Mouse (Mus musculus) stomach, embryonic 14.5 days (tissue): ENCODE measurements at regions not wholly inside any gene's neighbourhood (a gene's known extent, or its start where the extent isn't known, plus 50 kb on each side); places are given as distances from the start of the nearest gene placed in this dataset.

Source experiments
- ATAC-seq: fragments of 200-750 bp; cut with Nextera tagmentation; 2 replicates; pipeline ENCODE4 v1.8.0; 2017; ENCODE audit warnings: low read depth, moderate TSS enrichment; ENCODE audit not compliant: insufficient number of reproducible peaks, insufficient read depth, low FRiP score
- H3K27ac ChIP-seq: fragments of 300-500 bp; sonication (generic); 2 replicates; pipeline ENCODE4 v1.5.1; 2014; ENCODE audit warnings: mild to moderate bottlenecking, low read length, moderate library complexity, mixed read lengths
- H3K27me3 ChIP-seq: fragments of 300-500 bp; sonication (generic); 2 replicates; pipeline ENCODE4 v1.6.1; 2014; ENCODE audit warnings: low read length, control low read depth, mixed read lengths; ENCODE audit not compliant: control insufficient read depth, insufficient read depth
- H3K36me3 ChIP-seq: fragments of 300-500 bp; sonication (generic); 2 replicates; pipeline ENCODE4 v1.6.1; 2014; ENCODE audit warnings: mild to moderate bottlenecking, control low read depth, low read length, moderate library complexity, mixed read lengths; ENCODE audit not compliant: control insufficient read depth, insufficient read depth
- H3K4me1 ChIP-seq: fragments of 300-500 bp; sonication (generic); 2 replicates; pipeline ENCODE4 v1.6.1; 2014; ENCODE audit warnings: low read length, control low read depth, mixed read lengths; ENCODE audit not compliant: control insufficient read depth, insufficient read depth
- H3K4me2 ChIP-seq: fragments of 300-500 bp; sonication (generic); replicated peaks from 2 replicates; pipeline ENCODE4 v1.6.1; 2014; ENCODE audit warnings: low read depth, low read length, control low read depth
- H3K4me3 ChIP-seq: fragments of 300-500 bp; sonication (generic); 2 replicates; pipeline ENCODE4 v1.5.1; 2014; ENCODE audit warnings: low read depth, low read length, control low read depth
- H3K9ac ChIP-seq: fragments of 300-500 bp; sonication (generic); replicated peaks from 2 replicates; pipeline ENCODE4 v1.6.1; 2014; ENCODE audit warnings: low read depth, mild to moderate bottlenecking, control low read depth, low read length, moderate library complexity, mixed read lengths
- H3K9me3 ChIP-seq: fragments of 300-500 bp; sonication (generic); 2 replicates; pipeline ENCODE4 v1.6.1; 2016; ENCODE audit warnings: low read depth, low read length, control low read depth; ENCODE audit not compliant: control insufficient read depth
- WGBS: fragments of 180-500 bp; shearing (Covaris S2); extraction: QIAGEN DNeasy Blood & Tissue Kit; methylation state at CpG from one replicate; pipeline ENCODE4 v1.1.7; 2014; 5-methylcytosine and 5-hydroxymethylcytosine counted together

GRCm38 (mm10) chr7:83012145-83012544 lies 145.0 kb downstream of the Mex3b start:
- ATAC-seq = no peak
- 67% methylated on average over 2 of the region's 2 CpGs for WGBS

GRCm38 (mm10) chr7:83014725-83015690 lies 147.9 kb downstream of the Mex3b start:
- no peak for ATAC-seq
- H3K4me1 ChIP-seq = no peaks in the 10 kb centered on the region
- H3K36me3 ChIP-seq = no peaks in the 10 kb centered on the region
- no peak overlapping the region for H3K4me3 ChIP-seq
- H3K9me3 ChIP-seq = no peaks in the 10 kb centered on the region
- no peak overlapping the region for H3K9ac ChIP-seq
- 66% methylated on average over 7 of the region's 7 CpGs for WGBS
- H3K4me2 ChIP-seq = no peak overlapping the region
- no peaks in the 10 kb centered on the region for H3K27me3 ChIP-seq
- no peak overlapping the region for H3K27ac ChIP-seq

More at GRCm38 (mm10) chr7:83012145-83012544, 145.0 kb downstream of the Mex3b start:
- Histone ChIP-seq H3K36me3 (no peaks in the 10 kb centered on the region), H3K27me3 (no peaks in the 10 kb centered on the region), H3K4me1 (no peaks in the 10 kb centered on the region), H3K4me3 (no peak overlapping the region), H3K27ac (no peak overlapping the region), H3K9me3 (no peaks in the 10 kb centered on the region), H3K9ac (no peak overlapping the region), H3K4me2 (no peak overlapping the region)

- WGBS = 57% methylated on average over 4 of the region's 4 CpGs
- ATAC-seq = no peak
- Histone ChIP-seq H3K36me3 (no peaks in the 10 kb centered on the region), H3K9me3 (no peaks in the 10 kb centered on the region), H3K4me1 (no peaks in the 10 kb centered on the region), H3K9ac (no peak overlapping the region), H3K4me3 (no peak overlapping the region), H3K27me3 (no peaks in the 10 kb centered on the region), H3K27ac (no peak overlapping the region), H3K4me2 (no peak overlapping the region)
Measured at GRCm38 (mm10) chr7:83015756-83016155, 148.6 kb downstream of the Mex3b start.

GRCm38 (mm10) chr7:83016566-83016965 lies 149.4 kb downstream of the Mex3b start:
- no peak for ATAC-seq
- whole genome bisulfite sequencing = 74% methylated on average over 4 of the region's 4 CpGs
- Histone ChIP-seq H3K27ac (no peak overlapping the region), H3K4me3 (no peak overlapping the region), H3K27me3 (no peaks in the 10 kb centered on the region), H3K9me3 (no peaks in the 10 kb centered on the region), H3K9ac (no peak overlapping the region), H3K4me2 (no peak overlapping the region), H3K4me1 (no peaks in the 10 kb centered on the region), H3K36me3 (no peaks in the 10 kb centered on the region)

GRCm38 (mm10) chr7:83020584-83020983 lies 153.5 kb downstream of the Mex3b start:
- Histone ChIP-seq H3K9ac (no peak overlapping the region), H3K4me1 (no peaks in the 10 kb centered on the region), H3K27me3 (no peaks in the 10 kb centered on the region), H3K4me2 (no peak overlapping the region), H3K27ac (no peak overlapping the region), H3K9me3 (no peaks in the 10 kb centered on the region), H3K36me3 (no peaks in the 10 kb centered on the region), H3K4me3 (no peak overlapping the region)
- 83% methylated on average over 2 of the region's 2 CpGs for WGBS
- ATAC-seq = no peak

GRCm38 (mm10) chr7:83023990-83024389 lies 156.9 kb downstream of the Mex3b start:
- H3K27me3 ChIP-seq = no peaks in the 10 kb centered on the region
- 89% methylated on average over 1 of the region's 1 CpGs for WGBS

GRCm38 (mm10) chr7:83031101-83031500 lies 164.0 kb downstream of the Mex3b start:
- no peak for ATAC-seq
- no peaks in the 10 kb centered on the region for H3K9me3 ChIP-seq
- H3K4me1 ChIP-seq = no peaks in the 10 kb centered on the region
- H3K4me3 ChIP-seq = no peak overlapping the region
- 71% methylated on average over 2 of the region's 2 CpGs for WGBS
- no peak overlapping the region for H3K9ac ChIP-seq
- no peaks in the 10 kb centered on the region for H3K27me3 ChIP-seq
- no peak overlapping the region for H3K27ac ChIP-seq
- H3K36me3 ChIP-seq = no peaks in the 10 kb centered on the region
- no peak overlapping the region for H3K4me2 ChIP-seq

More at GRCm38 (mm10) chr7:83023990-83024389, 156.9 kb downstream of the Mex3b start:
- Histone ChIP-seq H3K9me3 (no peaks in the 10 kb centered on the region), H3K4me3 (no peak overlapping the region), H3K27ac (no peak overlapping the region), H3K4me2 (no peak overlapping the region), H3K9ac (no peak overlapping the region), H3K36me3 (no peaks in the 10 kb centered on the region), H3K4me1 (no peaks in the 10 kb centered on the region)
- no peak for ATAC-seq

GRCm38 (mm10) chr7:83032025-83032424 lies 164.9 kb downstream of the Mex3b start:
- Histone ChIP-seq H3K4me3 (no peak overlapping the region), H3K4me2 (no peak overlapping the region), H3K9ac (no peak overlapping the region), H3K27me3 (no peaks in the 10 kb centered on the region), H3K36me3 (no peaks in the 10 kb centered on the region), H3K4me1 (no peaks in the 10 kb centered on the region), H3K9me3 (no peaks in the 10 kb centered on the region), H3K27ac (no peak overlapping the region)
- no peak for ATAC-seq
- WGBS = 84% methylated on average over 1 of the region's 1 CpGs
